Mouse (Mus musculus) naive thymus-derived CD4-positive, alpha-beta T cell, adult 2 months (primary cell): Measurements from ENCODE around the gene Lmntd1.

ENCODE experiments used
- DNase-seq: peaks from one replicate; pipeline ENCODE4 v3.0.0-alpha.2; 2011; ENCODE audit warnings: low read depth

Gene Lmntd1

GRCm38 (mm10) chr6:145433897-145434296, 180.2 kb downstream of the Lmntd1 start:
- no peak for DNase-seq

DNA sequence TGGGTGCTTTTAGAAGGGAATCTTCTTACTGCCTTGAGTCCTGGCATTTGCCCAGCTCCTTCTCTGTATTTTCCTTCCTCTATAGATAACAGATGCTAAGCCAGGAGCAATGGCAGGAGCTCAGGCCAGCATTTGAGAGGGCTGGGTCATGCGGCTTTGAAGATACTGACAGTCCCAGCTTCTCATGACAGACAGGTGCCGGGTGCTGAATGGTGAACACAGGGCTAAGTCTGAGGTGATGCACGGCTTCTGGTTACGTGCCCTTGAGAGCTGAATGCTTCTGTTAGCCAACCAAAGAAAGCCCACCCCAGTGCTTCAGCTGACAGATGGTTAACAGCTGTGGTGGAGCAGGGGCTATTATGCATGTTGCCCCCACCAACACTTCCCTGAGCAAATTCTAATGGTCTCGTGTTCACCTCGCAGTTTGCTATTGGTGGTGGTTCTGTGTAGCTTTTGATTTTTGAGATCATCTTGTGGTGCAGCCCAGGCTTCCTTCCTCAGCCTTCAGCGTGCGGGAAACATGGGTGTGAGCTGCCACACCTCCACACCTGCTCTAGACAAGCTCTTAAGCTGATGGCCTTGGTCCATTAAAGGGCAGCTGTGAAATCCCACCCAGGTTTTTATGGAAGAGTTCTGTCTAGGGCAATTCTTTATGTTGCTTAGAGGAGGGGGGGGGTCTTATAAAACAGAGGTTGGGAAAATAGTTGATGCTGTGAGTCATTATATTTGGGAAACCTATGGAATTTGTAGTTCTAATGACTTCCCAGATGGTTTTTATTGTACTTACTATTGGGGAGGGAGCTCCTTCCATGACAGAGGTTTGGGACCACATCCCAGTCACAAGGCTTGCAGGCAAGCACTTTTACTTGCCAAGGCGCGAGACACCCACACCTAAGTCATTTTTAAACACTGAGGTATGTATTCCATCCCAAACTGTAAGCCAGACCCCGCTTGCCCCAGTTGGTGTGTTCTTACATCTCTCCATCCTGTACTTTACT, 181.1 kb downstream of the Lmntd1 start:
- DNase-seq: no peak

- DNase-seq: no peak
Measured at GRCm38 (mm10) chr6:145431747-145432146, 182.4 kb downstream of the Lmntd1 start.

- DNase-seq: no peak
Measured at GRCm38 (mm10) chr6:145427411-145427810, 186.7 kb downstream of the Lmntd1 start.

DNA sequence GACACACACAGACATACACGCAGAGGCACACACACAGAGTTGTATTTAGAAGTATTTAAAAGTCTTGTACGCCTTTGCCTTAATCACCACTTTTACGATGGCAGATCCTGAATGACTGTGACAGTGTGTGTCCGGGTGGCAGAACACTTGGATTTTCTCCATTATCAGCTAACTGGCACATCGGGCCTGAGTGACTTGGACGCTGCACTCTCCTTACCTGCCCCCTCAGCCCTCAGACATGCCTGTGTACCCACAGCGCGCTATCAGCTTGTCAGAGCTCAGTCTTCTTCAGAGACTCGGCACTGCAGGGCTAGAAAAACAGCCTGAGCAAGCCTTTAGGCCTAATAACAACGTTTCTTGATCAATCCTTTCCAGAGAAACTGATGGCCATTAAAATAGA, 187.6 kb downstream of the Lmntd1 start:
- DNase-seq: no peak

GRCm38 (mm10) chr6:145424156-145424555, 190.0 kb downstream of the Lmntd1 start:
- DNase-seq: no peak

GRCm38 (mm10) chr6:145423484-145423883, 190.6 kb downstream of the Lmntd1 start:
- no peak for DNase-seq

DNA sequence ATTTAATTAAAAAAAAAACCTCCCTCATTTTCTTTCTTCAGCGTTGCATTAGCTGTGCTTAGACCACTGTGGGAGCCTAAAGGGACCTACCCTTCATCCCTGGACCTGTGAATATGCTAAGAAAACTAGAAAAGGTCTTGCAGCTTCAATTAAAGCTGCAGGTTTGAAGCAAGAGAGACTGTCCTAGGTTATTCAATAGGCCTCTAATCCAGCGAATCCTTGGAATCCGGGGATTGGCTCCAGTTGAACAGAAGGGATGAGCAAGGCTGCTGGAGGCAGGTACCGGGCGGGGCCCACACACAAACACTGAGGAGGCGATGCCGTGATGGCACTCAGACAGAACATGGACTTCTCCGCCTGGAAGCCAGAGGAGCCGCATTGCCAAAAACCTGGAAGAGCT, 192.5 kb downstream of the Lmntd1 start:
- DNase-seq: no peak

DNA sequence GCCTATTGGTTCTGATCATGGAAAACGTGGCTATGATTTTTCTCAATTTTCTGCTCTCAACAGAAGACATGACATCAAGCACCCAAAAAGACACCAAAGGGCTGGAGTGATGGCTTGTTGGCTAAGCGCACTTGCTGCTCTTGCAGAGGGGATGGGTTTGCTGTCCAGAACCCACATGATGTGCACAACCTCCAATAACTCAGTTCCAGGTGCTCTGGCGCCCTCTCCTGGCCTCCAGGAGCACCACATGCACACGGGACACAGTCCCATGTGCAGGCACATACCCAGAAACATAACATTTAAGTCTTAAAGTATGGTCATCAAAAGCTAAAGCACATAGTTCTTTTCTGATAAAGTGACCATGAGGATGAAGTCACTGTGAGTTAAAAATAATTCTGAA, 193.7 kb downstream of the Lmntd1 start:
- DNase-seq: peak; percentile 48

DNA sequence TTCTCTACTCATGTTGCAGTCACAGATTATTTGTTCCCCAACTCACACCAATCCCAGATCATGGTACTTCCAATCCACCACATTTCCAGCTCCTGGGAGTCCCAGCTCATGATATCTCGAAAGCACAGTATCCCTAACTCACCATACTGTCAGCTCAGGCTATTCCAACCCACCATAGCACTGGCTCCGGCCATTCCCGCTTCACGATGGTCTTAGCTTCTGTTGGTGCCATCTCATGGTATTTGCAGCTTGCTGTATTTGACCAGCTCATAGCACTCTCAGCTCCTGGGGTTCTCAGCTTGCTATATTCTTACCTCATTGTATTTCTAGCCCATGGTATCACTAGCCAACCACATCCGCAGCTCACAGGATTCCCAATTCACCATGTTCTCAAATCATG, 195.3 kb downstream of the Lmntd1 start:
- DNase-seq: no peak

- DNase-seq: peak; percentile 63
Measured at GRCm38 (mm10) chr6:145417720-145418440, 196.2 kb downstream of the Lmntd1 start.

DNA sequence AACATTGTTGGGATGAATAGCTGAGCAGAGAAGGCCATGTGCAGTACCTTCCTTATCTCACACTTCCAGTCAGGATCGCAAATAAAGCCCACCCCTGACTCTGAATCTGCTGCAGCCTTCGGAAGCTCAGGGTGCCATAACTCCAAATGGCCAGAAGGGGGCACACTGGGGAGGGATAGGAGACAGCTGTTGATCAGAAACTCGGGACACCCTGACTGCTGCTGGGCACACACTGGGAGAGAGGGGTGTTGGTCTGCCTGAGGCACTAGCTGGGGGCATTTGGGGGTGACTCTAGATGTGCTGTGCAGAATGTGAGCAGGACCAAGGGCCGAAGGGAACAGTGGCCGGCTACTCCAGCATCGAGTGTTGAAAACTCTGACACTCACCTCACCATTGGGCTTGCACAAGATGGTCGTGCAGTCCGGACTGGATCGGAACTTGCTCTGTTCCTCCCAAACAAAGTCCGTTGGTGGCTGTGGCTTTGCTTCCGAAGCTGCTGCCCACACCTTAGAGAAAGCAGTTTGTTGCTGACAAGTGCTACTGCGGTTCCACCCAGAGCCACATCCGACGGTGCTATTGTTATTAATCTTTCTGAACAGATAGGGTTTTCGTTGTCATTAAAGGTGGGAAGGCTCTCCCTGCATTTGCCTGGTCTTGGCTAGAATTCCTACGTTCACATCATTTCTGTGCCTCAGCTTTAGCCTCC, 197.0 kb downstream of the Lmntd1 start:
- peak; percentile 74 for DNase-seq

DNA sequence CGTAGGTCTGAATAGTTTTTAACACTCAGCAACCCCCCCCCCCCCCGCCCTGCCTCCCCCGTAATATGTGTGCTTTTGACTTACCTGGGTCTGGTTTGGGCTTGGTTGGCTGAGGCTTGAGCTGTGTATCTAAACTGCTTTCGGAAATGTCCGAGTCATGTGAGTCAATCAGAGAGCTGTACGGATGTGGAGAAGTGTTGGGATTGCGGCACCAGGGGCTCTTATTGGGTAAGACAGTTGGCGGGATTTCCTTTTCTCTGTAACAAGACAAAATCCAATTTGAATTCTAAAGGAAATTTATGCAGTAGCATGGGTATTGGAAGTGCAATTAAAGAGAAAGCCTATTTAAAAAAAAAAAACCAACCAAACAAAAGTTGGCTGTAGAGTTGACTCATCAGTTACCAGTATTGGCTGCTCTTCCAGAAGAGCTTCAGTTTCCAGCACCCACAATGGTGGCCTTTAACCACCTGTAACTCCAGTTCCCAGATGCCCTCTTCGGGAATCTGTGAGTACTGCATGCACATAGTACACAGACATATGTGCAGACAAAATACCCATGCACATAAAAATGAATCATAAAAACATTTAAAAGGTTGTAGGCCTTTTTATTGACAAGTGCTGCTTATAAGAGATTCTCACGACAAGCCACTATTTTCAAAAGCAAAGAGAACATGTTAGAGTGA, 209.6 kb downstream of the Lmntd1 start:
- DNase-seq: no peak

DNA sequence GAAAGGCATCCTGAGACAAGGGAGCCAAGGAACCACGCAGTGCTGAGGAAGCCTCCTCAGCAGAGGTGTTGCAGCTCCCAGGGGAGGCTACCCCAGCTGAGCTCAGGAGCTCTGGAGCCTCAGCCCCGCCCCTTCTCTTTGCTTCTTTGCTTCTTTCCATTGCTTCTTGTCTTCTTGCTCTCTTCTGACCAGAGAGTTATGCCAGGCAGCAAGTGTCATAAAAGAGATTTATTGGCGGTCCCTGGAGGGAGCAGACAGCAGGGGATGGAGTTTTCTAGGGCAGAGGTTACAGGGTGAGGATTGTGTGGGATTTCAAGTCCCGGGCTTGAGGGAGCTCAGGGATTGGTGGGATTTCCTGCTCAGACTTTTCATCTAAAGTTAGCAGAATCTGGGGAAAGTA, 213.0 kb downstream of the Lmntd1 start:
- DNase-seq: no peak

GRCm38 (mm10) chr6:145397881-145398280, 216.2 kb downstream of the Lmntd1 start:
- no peak for DNase-seq

- no peak for DNase-seq
Measured at GRCm38 (mm10) chr6:145396534-145396933, 217.6 kb downstream of the Lmntd1 start.

GRCm38 (mm10) chr6:145390421-145390820, 223.7 kb downstream of the Lmntd1 start:
- DNase-seq: no peak

- DNase-seq: no peak
Measured at GRCm38 (mm10) chr6:145389904-145390303, 224.2 kb downstream of the Lmntd1 start.

GRCm38 (mm10) chr6:145387378-145387777, 226.7 kb downstream of the Lmntd1 start:
- DNase-seq: no peak

DNA sequence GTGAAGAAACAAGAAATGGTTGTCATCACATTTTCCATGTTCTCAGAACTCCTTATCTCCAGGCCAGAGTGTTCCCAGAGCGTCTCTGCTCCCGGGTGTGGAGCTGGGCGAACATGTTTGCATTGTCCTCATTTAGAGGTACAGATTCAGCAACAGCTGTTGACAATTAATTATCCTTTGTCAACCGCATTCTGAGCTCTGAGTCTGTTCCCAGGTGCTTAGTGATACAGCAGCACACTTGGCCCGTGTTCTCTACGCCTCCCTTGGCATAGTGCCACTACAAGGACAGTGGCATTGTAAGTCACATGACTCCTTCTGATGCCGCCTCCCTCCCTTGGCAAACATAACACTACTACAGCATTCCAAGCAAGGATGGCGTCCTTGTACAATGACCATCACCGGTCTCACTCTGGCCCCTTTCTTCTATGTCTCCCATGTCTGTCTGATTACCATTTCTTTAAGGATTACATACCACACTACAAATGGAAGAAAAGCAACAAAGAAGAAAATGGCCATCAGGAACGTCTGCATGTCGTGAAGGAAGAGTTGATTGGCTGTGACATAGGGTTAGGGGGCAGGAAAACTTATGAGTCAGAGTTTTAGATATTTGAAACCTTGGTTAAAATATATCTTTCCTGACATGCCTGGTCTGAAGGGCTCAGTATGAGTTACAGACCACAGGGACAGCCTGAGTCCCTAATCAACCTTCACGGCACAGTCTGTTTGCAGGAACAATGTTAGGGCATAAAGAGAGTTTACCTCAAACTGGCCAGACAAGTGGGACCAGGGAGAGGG, 231.3 kb downstream of the Lmntd1 start:
- DNase-seq: no peak

- DNase-seq: no peak
Measured at GRCm38 (mm10) chr6:145380961-145381360, 233.2 kb downstream of the Lmntd1 start.
